Mouse (Mus musculus) forebrain, postnatal 0 days (tissue): Measurements from ENCODE around the gene Dennd5a. TPM values are rescaled to one million over a fixed set of nuclear protein-coding genes. Genes with fewer than 3 reads are reported as not detected.
"Not testable (repeated sequence)": the region's sequence is repeated elsewhere in the genome, so short reads cannot be mapped to it uniquely, and the experiment has no call there.

Experiments
- ATAC-seq: fragments of 200-750 bp; cut with Nextera tagmentation; 2 replicates; pipeline ENCODE4 v1.8.0; 2017; ENCODE audit warnings: mild to moderate bottlenecking, moderate library complexity
- DNase-seq: peaks from one replicate; pipeline ENCODE4 v3.0.0-alpha.2; 2015
- H3K27ac ChIP-seq: fragments of 300-500 bp; sonication (generic); 2 replicates; pipeline ENCODE4 v1.5.1; 2014; ENCODE audit warnings: low read depth, mild to moderate bottlenecking, antibody characterized with exemption, low read length, moderate library complexity, mixed read lengths
- H3K27me3 ChIP-seq: fragments of 300-500 bp; sonication (generic); 2 replicates; pipeline ENCODE4 v1.6.1; 2014; ENCODE audit warnings: mild to moderate bottlenecking, low read length, mixed read lengths; ENCODE audit not compliant: insufficient read depth
- H3K36me3 ChIP-seq: fragments of 300-500 bp; sonication (generic); 2 replicates; pipeline ENCODE4 v1.6.1; 2014; ENCODE audit warnings: mild to moderate bottlenecking, moderate library complexity; ENCODE audit not compliant: insufficient read depth
- H3K4me1 ChIP-seq: fragments of 300-500 bp; sonication (generic); 2 replicates; pipeline ENCODE4 v1.6.1; 2014; ENCODE audit warnings: antibody characterized with exemption; ENCODE audit not compliant: insufficient read depth
- H3K4me2 ChIP-seq: fragments of 300-500 bp; sonication (generic); 2 replicates; pipeline ENCODE4 v1.6.1; 2014; ENCODE audit warnings: low read depth, mild to moderate bottlenecking, moderate library complexity
- H3K4me3 ChIP-seq: fragments of 300-500 bp; sonication (generic); 2 replicates; pipeline ENCODE4 v1.5.1; 2014; ENCODE audit warnings: low read depth, low read length, mixed read lengths
- H3K9ac ChIP-seq: fragments of 300-500 bp; sonication (generic); 2 replicates; pipeline ENCODE4 v1.6.1; 2014; ENCODE audit warnings: mild to moderate bottlenecking
- H3K9me3 ChIP-seq: fragments of 300-500 bp; sonication (generic); 2 replicates; pipeline ENCODE4 v1.6.1; 2016; ENCODE audit warnings: low read length
- CTCF ChIP-seq: sonication (generic); IDR thresholded peaks from 2 replicates; pipeline ENCODE4 v1.5.1; 2016; ENCODE audit warnings: antibody characterized with exemption, control low read depth, low read depth
- WGBS: fragments of 180-500 bp; shearing (Covaris S2); extraction: QIAGEN DNeasy Blood & Tissue Kit; methylation state at CpG from one replicate; pipeline ENCODE4 v1.1.7; 2014; 5-methylcytosine and 5-hydroxymethylcytosine counted together
- polyA plus RNA-seq: library from polyadenylated mRNA; unstranded; fragments of >200 nt; fragmentation: Nextera tagmentation; extraction: Ambion mirVana; gene quantifications from 2 replicates; pipeline ENCODE4 v1.2.1, GENCODE M21; 2015
- total RNA-seq: library from RNA; depleted of rRNA; stranded (reverse); fragments of >200 nt; gene quantifications from 2 replicates; pipeline ENCODE4 v1.2.3, GENCODE M21; 2014

The Dennd5a gene
- total and polyA plus RNA-seq, 2 experiments from 2014 or later = 28.0 to 156 TPM

DNA sequence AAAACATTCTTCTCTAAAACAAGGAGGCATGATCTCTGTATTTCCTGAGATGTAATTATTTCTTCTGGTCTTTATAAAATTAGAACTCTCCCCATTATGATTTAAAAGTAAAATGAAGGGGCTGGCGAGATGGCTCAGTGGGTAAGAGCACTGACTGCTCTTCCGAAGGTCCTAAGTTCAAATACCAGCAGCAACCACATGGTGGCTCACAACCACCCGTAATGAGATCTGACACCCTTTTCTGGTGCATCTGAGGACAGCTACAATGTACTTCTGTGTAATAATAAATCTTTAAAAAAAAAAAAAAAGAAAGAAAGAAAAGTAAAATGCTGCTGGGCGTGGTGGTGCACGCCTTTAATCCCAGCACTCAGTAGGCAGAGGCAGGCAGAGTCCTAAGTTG, 16.9 kb upstream of the Dennd5a start:
- DNase-seq, H3K4me2 ChIP-seq, H3K9me3 ChIP-seq, H3K9ac ChIP-seq, ATAC-seq, H3K4me1 ChIP-seq, H3K27me3 ChIP-seq, H3K4me3 ChIP-seq, H3K27ac ChIP-seq: not testable (repeated sequence)
- 70% methylated on average over 5 of the region's 5 CpGs for WGBS
- peaks cover 57% of the 10 kb centered on the region for H3K36me3 ChIP-seq
- TF ChIP-seq CTCF = peak; percentile 44

GRCm38 (mm10) chr7:109975966-109976715, 15.9 kb upstream of the Dennd5a start:
- DNase-seq = no peak
- Histone ChIP-seq H3K4me3 (no peak overlapping the region), H3K27ac (no peak overlapping the region), H3K4me2 (no peak overlapping the region), H3K27me3 (no peaks in the 10 kb centered on the region), H3K4me1 (no peaks in the 10 kb centered on the region), H3K36me3 (peaks cover 49% of the 10 kb centered on the region), H3K9me3 (no peaks in the 10 kb centered on the region), H3K9ac (no peak overlapping the region)
- no peak for ATAC-seq
- TF ChIP-seq CTCF = no peak
- WGBS = 86% methylated on average over 6 of the region's 6 CpGs

- H3K9me3 ChIP-seq = no peaks in the 10 kb centered on the region
- peak overlapping the region; percentile 37; the same call in 1 of the 2 replicates for H3K27ac ChIP-seq
- no peak overlapping the region for H3K4me2 ChIP-seq
- no peaks in the 10 kb centered on the region for H3K27me3 ChIP-seq
- H3K4me3 ChIP-seq = no peak overlapping the region
- no peak for ATAC-seq
- H3K9ac ChIP-seq = no peak overlapping the region
- no peak for DNase-seq
- H3K36me3 ChIP-seq = peaks cover 3% of the 10 kb centered on the region; the same call in 1 of the 2 replicates
- no peak for TF ChIP-seq CTCF
- H3K4me1 ChIP-seq = peaks cover 8% of the 10 kb centered on the region
Observed at GRCm38 (mm10) chr7:109969542-109969941, 9.3 kb upstream of the Dennd5a start.

GRCm38 (mm10) chr7:109968924-109969450, 8.7 kb upstream of the Dennd5a start:
- Histone ChIP-seq H3K4me1 (peaks cover 8% of the 10 kb centered on the region), H3K4me3 (no peak overlapping the region), H3K4me2 (no peak overlapping the region), H3K9me3 (no peaks in the 10 kb centered on the region), H3K9ac (no peak overlapping the region), H3K27ac (peak overlapping the region; percentile 64), H3K27me3 (no peaks in the 10 kb centered on the region), H3K36me3 (peaks cover 3% of the 10 kb centered on the region; the same call in 1 of the 2 replicates)
- TF ChIP-seq CTCF = peak; percentile 54
- peak; percentile 80 for DNase-seq
- ATAC-seq = peak; percentile 84
- WGBS = 0% methylated on average over 1 of the region's 2 CpGs

GRCm38 (mm10) chr7:109967805-109968579, 7.7 kb upstream of the Dennd5a start:
- 28% methylated on average over 11 of the region's 11 CpGs for WGBS
- Histone ChIP-seq H3K27me3 (no peaks in the 10 kb centered on the region), H3K9me3 (no peaks in the 10 kb centered on the region), H3K4me1 (peaks cover 8% of the 10 kb centered on the region), H3K36me3 (peaks cover 3% of the 10 kb centered on the region; the same call in 1 of the 2 replicates), H3K9ac (no peak overlapping the region), H3K4me3 (no peak overlapping the region), H3K27ac (peak overlapping the region; percentile 64), H3K4me2 (no peak overlapping the region)
- no peak for TF ChIP-seq CTCF
- DNase-seq (peak; percentile 76), ATAC-seq (peak; percentile 84)

DNA sequence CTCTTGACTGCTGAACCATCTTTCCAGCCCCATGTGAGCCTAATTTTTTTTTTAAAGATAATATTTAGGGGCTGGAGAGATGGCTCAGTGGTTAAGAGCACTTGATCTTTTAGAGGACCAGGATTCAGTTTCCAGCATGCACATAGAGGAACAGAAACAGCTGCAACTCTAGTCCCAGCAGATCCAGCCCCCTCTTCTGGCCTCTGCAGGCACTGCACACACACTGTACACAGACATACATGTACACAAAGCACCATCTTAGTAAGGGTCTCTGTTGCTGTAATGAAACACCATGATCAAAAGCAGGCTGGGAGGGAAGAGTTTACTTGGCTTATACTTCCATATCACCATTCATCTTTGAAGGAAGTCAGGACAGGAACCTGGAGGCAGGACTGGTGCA, 5.4 kb upstream of the Dennd5a start:
- Histone ChIP-seq H3K4me2 (no peak overlapping the region), H3K4me1 (peaks cover 12% of the 10 kb centered on the region), H3K4me3 (no peak overlapping the region), H3K36me3 (no peaks in the 10 kb centered on the region), H3K9ac (no peak overlapping the region), H3K9me3 (no peaks in the 10 kb centered on the region), H3K27me3 (no peaks in the 10 kb centered on the region), H3K27ac (no peak overlapping the region)
- TF ChIP-seq CTCF = 0 out of 2 replicates have a peak, but pooled peaks have one; percentile 6
- DNase-seq = no peak
- no peak for ATAC-seq

- no peak overlapping the region for H3K4me2 ChIP-seq
- no peaks in the 10 kb centered on the region for H3K27me3 ChIP-seq
- no peak overlapping the region for H3K4me3 ChIP-seq
- no peak overlapping the region for H3K27ac ChIP-seq
- ATAC-seq = no peak
- DNase-seq = no peak
- TF ChIP-seq CTCF = peak; percentile 28; the same call in 1 of the 2 replicates
- WGBS = 96% methylated on average over 4 of the region's 4 CpGs
- H3K4me1 ChIP-seq = peaks cover 15% of the 10 kb centered on the region
- H3K9ac ChIP-seq = no peak overlapping the region
- no peaks in the 10 kb centered on the region for H3K36me3 ChIP-seq
- no peaks in the 10 kb centered on the region for H3K9me3 ChIP-seq
Observed at GRCm38 (mm10) chr7:109963707-109964106, 3.4 kb upstream of the Dennd5a start.
